Mouse (Mus musculus) left cerebral cortex, postnatal 10 days (tissue): ENCODE results near the gene Abat. TPM values are rescaled to one million over a fixed set of nuclear protein-coding genes. Genes with fewer than 3 reads are reported as not detected.

Experiments
- DNase-seq, 2 experiments: peaks; one replicate each; pipeline ENCODE4 v3.0.0; 2021 to 2022; ENCODE audit warnings: low spot score in 2 of 2, mixed read lengths in 1 of 2; ENCODE audit errors: extremely low spot score in 1 of 2
- intact Hi-C: fragments of 180-260 bp; cut with DNase I; formaldehyde crosslinking; loops from one replicate; pipeline ENCODE4 v1.15.1; 2025
- total RNA-seq, 2 experiments: library from RNA; stranded (reverse); gene quantifications; 2 replicates each; pipeline ENCODE4 v1.2.3; 2021

The Abat gene
- total RNA-seq, 2 experiments from 2014 or later: 132 to 140 TPM

DNA sequence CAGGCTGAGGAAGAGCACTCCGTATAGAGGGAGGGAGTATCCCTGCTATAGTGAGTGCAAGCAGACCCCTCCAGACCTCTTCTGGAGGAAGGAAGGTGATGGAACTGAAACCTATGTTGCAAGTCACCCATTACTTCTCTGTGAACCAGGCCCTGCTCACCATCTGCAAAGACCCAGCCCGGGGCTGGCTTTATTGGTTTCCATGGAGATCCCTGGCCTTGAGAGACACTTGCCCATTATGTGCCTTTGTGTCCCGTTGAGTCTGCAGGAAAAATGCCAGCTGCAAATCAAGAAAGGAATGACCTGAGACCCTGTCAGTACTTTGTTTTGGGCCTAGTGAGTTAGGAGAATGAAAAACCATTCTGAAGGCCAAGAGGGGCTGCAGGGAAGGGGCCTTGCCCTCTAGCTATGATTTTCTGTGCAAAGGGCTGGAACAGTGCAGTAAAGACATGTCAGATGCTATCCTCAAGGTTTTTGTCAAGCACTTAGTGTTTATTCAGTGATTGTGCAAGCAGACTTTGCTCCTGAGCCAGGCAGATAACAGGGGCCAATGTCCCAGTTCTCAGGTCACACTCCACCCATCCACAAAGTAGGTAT is 53.0 kb downstream of the Abat start:
- DNase-seq: no peak
- intact Hi-C loops: no loop called here

- intact Hi-C loops: no loop called here
Observed at GRCm38 (mm10) chr16:8568881-8569280, 55.7 kb downstream of the Abat start.

GRCm38 (mm10) chr16:8570336-8570735 is 57.1 kb downstream of the Abat start:
- no peak for DNase-seq
- intact Hi-C loops: no loop called here

More at GRCm38 (mm10) chr16:8568881-8569280, 55.7 kb downstream of the Abat start:
- DNase-seq: no peak

DNA sequence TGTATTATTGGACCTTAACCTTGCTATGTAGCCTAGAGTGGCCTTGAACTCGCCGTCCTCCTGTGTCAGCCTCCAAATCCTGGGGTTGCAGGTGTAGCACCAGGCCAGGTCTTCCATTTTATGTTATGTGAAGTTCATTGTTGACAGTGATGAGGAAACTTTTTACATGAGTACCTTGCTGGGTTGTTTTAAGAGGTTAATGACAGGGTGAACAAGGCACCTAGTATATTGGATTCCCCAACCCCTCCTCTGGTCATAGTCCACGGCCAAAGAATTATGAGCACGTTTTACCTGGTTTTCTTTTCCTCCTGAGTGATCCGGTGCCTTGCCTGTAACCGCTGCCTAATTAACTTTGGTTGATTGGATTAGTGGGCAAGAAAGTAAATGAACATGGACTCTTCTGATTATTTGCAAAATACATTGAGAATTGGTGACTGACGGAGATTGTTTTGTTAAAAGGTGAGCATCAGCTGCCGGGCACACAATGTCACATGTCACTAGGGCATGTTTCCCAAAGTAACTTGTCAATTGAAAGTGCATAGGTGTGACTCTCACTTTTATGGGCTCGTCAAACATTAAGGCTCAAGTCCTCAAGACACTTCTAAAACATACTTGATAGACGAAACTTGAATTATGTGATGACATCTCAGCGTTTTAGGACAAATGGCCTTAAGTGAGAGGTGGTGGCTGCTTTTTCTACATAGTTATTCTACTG is 57.8 kb downstream of the Abat start:
- no peak for DNase-seq
- intact Hi-C loops: no loop called here

DNA sequence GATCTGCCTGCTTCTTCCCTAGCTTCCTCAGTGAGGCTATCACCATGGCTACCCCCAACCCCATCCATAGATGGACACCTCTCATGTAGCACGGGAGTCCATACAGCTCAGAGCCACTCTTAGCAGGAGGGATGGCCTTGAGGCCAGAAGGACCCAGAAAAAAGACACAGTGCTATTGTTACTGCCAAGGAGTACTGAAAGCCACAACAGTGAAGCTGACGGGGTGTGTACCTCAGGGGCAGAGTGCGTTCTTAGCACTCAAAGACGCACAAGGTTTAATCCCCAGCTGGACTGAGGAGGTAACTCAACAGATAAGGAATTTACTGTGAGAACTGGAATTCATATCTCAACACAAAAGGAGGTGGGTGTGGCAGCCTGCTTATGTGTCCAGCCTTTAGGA is 59.8 kb downstream of the Abat start:
- no peak for DNase-seq
- intact Hi-C loops: no loop called here

DNA sequence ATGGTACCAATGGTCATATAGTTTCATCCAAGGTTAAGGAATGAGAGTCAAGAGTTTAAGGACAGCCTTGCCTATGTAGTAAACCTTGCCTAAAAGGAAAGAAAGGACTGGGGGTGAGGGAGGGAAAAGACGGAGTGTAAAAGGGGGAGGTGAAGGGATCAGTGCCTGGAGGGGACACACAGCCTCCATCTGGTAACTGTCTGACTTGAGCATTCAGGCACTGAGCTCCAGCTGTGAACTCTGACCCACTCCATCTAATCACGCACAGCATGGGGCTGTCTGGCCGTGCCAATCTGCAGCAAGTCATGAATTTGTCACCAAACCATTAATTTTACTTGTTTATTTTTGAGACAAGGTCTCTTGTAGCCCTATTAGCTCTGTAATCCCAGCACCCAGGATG is 60.5 kb downstream of the Abat start:
- DNase-seq: no peak
- intact Hi-C loops: no loop called here

GRCm38 (mm10) chr16:8574316-8574715 is 61.1 kb downstream of the Abat start:
- no peak for DNase-seq
- intact Hi-C loops: no loop called here

DNA sequence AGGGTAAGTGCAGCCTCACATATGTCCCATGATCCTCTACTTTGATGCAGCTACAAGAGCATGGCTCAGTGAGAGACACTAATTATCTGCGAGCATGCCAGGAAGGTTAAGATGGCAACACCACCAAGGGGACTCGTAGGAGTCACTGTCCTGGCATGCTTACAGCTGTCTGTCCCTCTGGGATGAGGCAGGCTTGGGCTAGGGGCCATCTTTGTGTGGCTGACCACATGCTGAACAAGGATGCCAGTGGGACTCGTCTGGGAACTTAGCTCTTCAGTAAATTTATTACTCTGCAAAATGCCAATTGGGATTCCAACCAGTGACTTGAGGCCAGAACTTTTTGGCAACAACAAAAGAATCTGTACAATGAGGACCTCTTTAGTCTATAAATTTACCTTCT is 62.9 kb downstream of the Abat start:
- no peak for DNase-seq
- intact Hi-C loops: no loop called here

DNA sequence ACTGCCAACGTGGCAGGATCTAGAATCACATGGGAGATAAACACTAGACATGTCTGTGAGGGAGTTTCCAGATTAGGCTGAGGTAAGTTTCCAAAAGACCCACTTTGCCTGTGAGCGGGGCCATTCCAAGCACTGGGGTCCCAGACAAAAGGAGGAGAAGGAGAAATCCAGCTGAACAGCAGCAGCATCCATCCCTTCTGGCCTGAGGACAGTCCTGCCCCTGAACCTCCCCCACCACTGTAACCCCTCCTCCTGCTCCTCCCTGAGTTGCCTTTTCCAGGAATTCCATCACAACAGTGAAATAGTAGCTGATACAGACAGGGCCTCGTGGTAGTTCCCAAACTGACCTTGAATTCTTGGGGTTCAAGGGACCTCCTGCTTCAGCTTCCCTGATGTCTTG is 63.7 kb downstream of the Abat start:
- no peak for DNase-seq
- intact Hi-C loops: no loop called here

- no peak for DNase-seq
- intact Hi-C loops: no loop called here
Observed at GRCm38 (mm10) chr16:8578326-8578725, 65.1 kb downstream of the Abat start.

DNA sequence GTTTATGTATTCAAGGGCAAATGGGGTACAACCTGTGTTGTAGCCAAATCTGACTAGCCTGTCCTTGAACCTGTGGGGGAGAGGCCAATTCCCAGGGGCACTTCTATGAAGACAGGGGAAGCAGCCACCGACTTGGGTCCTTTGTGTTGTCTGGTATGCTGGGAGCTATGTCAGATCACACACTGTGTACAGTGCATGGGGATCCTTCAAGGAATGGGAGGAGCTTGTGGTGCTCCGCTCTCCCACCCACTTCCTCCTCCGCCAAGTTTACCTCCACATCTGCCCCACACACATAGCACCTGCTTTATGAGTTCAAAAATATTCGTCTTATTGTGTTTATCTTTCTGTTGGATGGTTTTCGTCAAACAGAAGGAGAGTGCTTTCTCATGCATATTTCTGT is 66.3 kb downstream of the Abat start:
- intact Hi-C loops: no loop called here
- DNase-seq: no peak

- intact Hi-C loops: no loop called here
- no peak for DNase-seq
Observed at GRCm38 (mm10) chr16:8581661-8582239, 68.5 kb downstream of the Abat start.

DNA sequence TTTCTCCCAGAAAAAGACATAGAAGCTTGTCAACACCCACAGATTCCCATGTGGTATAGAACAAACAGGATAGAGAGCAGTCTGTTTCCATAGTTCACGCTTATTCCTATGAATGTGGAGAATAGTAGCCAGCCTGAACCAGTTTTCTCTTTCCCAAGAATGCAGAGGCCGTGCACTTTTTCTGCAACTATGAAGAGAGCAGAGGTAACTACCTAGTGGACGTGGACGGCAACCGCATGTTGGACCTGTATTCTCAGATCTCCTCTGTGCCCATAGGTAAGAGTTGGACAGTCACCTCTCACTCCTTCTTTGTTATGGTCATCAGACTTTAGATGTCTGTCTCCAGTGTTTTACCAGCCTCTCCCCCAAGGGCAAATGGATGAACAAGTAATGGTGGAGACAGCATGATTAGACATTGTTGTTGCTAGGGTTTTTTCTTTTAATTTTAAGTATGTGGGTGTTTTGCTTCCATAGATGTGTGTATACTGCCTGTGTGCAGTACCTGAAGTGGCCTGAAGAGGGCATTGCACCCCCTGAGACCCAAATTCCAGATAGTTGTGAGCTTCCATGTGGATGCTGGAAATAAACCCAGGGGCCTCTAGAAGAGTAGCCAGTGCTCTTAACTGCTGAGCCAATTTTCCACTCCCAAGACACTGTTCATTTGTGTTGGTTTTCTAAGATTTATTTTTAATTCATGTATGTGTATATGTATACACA is 69.5 kb downstream of the Abat start:
- DNase-seq: no peak
- intact Hi-C loops: no loop called here

DNA sequence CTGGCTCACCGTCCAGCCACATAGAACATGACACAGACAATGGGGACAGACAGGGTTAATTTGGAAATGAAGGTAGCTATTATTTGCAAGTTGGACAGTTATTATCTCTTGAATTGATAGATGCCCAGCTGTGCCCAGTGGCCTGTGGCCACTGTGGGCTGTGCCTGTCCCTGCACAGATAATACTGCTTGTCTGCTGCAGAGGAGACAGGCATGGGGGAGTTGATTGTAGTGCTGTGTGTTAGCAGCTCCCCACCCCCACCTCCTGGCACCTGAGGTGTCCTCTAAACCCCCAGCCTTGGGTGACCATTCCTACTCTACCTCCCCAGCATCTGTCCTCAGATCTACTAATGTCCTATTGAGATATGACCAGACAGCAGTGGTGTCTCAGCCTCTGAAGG is 71.0 kb downstream of the Abat start:
- intact Hi-C loops: no loop called here
- no peak for DNase-seq

- DNase-seq: no peak
- intact Hi-C loops: no loop called here
Observed at GRCm38 (mm10) chr16:8585056-8585455, 71.8 kb downstream of the Abat start.

DNA sequence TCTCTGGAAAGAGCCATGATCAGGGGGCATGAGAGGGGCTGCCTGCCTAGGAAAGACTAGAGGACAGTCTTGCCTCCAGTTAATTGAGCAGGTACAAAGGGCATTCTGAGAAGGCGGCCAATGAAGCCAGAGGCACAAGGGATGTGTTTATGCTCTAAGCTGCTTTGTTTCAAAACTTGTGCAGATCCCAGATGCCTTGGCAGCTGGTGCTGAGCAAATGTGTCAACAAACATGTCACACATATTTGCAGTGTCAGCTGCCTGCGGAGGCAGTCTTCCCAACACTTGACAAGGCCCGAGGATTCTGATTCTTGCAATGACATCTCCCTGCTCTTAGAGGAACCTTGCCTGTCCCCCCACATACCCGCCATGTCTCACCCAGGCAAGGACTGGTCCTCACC is 82.2 kb downstream of the Abat start:
- intact Hi-C loops: no loop called here
- peak; percentile 42 to 43 for DNase-seq

DNA sequence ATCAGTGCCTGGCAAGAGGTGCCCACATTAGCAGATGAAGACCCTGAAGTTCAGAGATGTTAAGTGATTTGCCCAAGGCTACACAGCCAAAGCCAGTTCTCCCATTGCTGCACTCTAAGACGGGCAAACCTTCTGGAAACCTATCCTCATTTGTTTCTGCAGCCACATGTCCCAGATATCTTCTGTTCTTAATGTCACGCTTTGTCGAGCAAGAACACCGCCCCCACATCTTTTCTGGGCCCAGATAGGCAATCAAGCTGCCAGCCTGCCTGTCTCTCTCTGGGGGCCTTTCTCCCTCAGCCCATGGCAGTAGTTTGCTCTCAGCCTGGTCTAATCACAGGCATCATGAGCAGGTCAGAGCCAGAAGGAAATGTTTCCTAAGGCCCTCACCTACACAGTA is 83.1 kb downstream of the Abat start:
- no peak for DNase-seq
- intact Hi-C loops: no loop called here

DNA sequence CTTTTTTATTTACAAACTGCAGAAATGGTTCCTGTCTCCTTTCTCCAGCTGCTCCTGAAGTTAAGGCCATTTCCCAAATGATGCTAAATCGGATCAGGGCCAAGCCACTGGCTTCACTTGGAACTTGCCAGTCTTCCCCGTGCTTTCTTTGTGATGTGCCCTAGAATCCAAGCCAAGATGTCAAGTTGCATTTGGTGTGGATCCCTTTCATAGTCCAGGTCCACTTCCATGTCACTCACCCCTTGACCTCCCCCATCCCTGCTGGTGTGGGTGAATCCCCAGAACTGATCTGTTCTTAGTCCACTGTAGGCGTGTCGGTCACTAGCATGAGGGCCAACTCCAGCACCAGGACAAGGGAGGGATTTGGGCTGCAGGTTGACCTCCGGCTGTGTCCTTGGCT is 84.3 kb downstream of the Abat start:
- intact Hi-C loops: no loop called here
- DNase-seq: no peak

DNA sequence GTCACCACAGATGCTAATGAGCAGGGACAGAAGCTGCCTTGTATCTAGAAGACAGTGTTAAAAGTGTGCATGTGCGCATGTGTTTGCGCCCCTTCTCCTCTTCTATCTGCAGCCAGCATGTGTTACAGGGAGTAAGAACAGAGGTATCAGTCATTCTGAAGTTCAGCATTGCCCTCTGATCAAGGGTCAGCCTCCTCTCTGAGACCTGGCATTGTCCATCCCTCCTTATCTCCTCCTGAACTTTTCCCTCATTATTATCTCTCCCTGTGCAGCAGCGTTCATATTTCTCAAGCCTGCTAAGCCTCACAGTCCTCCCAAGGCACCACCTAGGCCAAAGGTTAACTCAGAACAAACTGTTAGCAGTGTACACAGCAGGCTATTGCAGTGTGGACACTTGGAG is 90.6 kb downstream of the Abat start:
- intact Hi-C loops: no loop called here
- no peak for DNase-seq

DNA sequence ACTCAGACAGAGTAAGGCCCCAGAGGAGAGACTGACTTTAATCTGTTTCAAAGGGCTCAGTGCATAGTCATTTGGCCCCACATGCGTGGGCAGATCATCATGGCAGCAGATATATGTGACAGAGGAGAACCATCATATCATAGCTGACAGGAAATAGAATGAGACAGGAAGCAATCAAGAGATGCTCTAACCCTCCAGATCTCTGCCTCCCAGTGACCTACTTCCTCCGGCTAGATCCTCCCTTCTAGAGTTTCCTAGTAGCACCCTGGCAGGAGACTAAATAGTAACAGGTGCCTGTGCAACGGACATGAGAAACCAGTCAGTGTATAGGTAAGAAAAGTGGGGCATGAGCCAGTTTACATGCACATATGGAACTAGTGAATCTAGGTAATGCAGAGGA is 97.2 kb downstream of the Abat start:
- DNase-seq: no peak
- intact Hi-C loops: no loop called here
